Mouse (Mus musculus) hindbrain, embryonic 12.5 days (tissue): ENCODE results near the gene Kndc1. TPM values are rescaled to one million over a fixed set of nuclear protein-coding genes. Genes with fewer than 3 reads are reported as not detected.

Experiments
- ATAC-seq: fragments of 200-750 bp; cut with Nextera tagmentation; 2 replicates; pipeline ENCODE4 v1.8.0; 2017; ENCODE audit warnings: moderate TSS enrichment; ENCODE audit not compliant: low FRiP score
- H3K27ac ChIP-seq: fragments of 300-500 bp; sonication (generic); 2 replicates; pipeline ENCODE4 v1.5.1; 2016; ENCODE audit warnings: mild to moderate bottlenecking
- H3K27me3 ChIP-seq: fragments of 300-500 bp; sonication (generic); 2 replicates; pipeline ENCODE4 v1.6.1; 2016; ENCODE audit warnings: mild to moderate bottlenecking
- H3K36me3 ChIP-seq: fragments of 300-500 bp; sonication (generic); 2 replicates; pipeline ENCODE4 v1.6.1; 2016; ENCODE audit warnings: mild to moderate bottlenecking
- H3K4me1 ChIP-seq: fragments of 300-500 bp; sonication (generic); 2 replicates; pipeline ENCODE4 v1.6.1; 2016
- H3K4me2 ChIP-seq: fragments of 300-500 bp; sonication (generic); replicated peaks from 2 replicates; pipeline ENCODE4 v1.6.1; 2016; ENCODE audit warnings: mild to moderate bottlenecking
- H3K4me3 ChIP-seq: fragments of 300-500 bp; sonication (generic); 2 replicates; pipeline ENCODE4 v1.5.1; 2016; ENCODE audit warnings: mild to moderate bottlenecking
- H3K9ac ChIP-seq: fragments of 300-500 bp; sonication (generic); 2 replicates; pipeline ENCODE4 v1.6.1; 2016; ENCODE audit warnings: mild to moderate bottlenecking, moderate library complexity
- H3K9me3 ChIP-seq: fragments of 300-500 bp; sonication (generic); replicated peaks from 2 replicates; pipeline ENCODE4 v1.6.1; 2016; ENCODE audit warnings: mild to moderate bottlenecking
- whole genome bisulfite sequencing: fragments of 180-500 bp; shearing (Covaris S2); methylation state at CpG from one replicate; pipeline ENCODE4 v1.1.7; 2016; 5-methylcytosine and 5-hydroxymethylcytosine counted together
- polyA plus RNA-seq: library from polyadenylated mRNA; unstranded; fragments of >200 nt; fragmentation: Nextera tagmentation; extraction: Ambion mirVana; gene quantifications from 2 replicates; pipeline ENCODE4 v1.2.1, GENCODE M21; 2016

The Kndc1 gene
- polyA plus RNA-seq, 1 experiment from 2014 or later: 3.5 TPM

DNA sequence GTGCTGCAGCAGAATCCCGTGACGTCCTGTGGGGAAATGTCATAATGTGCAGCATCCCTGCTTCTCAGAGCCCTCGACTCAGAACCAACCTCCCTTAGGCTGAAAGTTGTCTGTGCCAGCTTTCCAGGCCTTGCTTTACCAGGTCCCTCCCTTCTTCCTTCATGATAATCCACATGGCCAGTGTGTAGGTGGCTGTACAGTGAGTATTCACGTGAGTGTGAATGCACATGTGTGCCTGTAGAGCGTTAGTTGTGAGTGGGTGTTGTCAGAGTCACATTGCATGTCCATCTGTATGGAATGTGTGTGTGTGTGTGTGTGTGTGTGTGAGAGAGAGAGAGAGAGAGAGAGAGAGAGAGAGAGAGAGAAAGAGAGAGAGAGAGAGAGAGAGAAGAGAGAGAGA is 16.4 kb upstream of the Kndc1 start:
- ATAC-seq: no peak
- no peak overlapping the region for H3K27ac ChIP-seq
- H3K4me3 ChIP-seq: no peak overlapping the region
- 0 out of 2 replicates have a peak, but pooled peaks cover 10% of the 10 kb centered on the region for H3K36me3 ChIP-seq
- H3K9me3 ChIP-seq: no peaks in the 10 kb centered on the region
- no peak overlapping the region for H3K9ac ChIP-seq
- H3K4me1 ChIP-seq: no peaks in the 10 kb centered on the region
- H3K27me3 ChIP-seq: no peaks in the 10 kb centered on the region
- no peak overlapping the region for H3K4me2 ChIP-seq
- WGBS: 83% methylated on average over 5 of the region's 5 CpGs

DNA sequence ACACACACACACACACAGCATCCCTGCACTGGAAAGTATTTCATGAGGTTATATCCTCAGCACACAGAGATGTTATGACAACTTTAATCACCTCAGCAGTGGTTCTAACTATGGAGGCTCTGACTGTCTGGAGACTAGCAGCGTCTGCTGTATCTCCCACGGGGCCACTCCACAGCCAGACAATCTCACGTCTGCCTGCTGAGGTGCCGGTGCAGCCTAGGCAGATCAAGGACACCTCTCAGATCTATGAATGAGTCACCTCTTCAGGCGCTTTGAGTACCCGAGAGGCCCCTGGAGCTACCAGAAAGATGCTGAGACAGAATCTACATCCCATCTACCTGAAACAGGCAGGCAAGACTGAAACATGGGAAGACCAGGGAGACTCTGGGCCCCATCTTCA is 15.9 kb upstream of the Kndc1 start:
- 72% methylated on average over 6 of the region's 6 CpGs for WGBS
- Histone ChIP-seq H3K4me1 (no peaks in the 10 kb centered on the region), H3K27me3 (no peaks in the 10 kb centered on the region), H3K27ac (no peak overlapping the region), H3K36me3 (0 out of 2 replicates have a peak, but pooled peaks cover 10% of the 10 kb centered on the region), H3K9me3 (no peaks in the 10 kb centered on the region), H3K9ac (no peak overlapping the region), H3K4me2 (no peak overlapping the region), H3K4me3 (no peak overlapping the region)
- ATAC-seq: no peak

DNA sequence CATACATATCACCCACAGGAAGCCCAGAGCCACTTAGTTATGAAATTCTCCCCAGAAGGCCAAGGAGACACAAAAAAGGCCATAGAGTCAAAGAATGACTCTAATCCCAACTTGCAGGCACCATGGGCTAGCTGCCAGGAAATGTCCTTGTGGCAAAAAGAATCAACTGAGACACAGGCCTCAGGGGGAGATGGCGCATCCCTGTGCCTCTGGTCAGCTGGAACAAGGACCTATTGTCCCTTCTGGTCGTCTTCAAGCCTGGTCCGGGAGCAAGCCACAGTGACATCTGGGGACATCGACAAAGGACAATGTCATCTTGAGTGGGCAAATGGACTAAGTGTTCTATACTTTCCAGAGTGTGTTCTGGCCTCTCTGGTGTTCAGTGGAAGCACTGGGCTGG is 11.0 kb upstream of the Kndc1 start:
- no peaks in the 10 kb centered on the region for H3K27me3 ChIP-seq
- H3K4me3 ChIP-seq: no peak overlapping the region
- 83% methylated on average over 4 of the region's 4 CpGs for WGBS
- H3K9ac ChIP-seq: no peak overlapping the region
- H3K36me3 ChIP-seq: no peaks in the 10 kb centered on the region
- H3K27ac ChIP-seq: no peak overlapping the region
- no peaks in the 10 kb centered on the region for H3K4me1 ChIP-seq
- no peak for ATAC-seq
- H3K4me2 ChIP-seq: no peak overlapping the region
- no peaks in the 10 kb centered on the region for H3K9me3 ChIP-seq

DNA sequence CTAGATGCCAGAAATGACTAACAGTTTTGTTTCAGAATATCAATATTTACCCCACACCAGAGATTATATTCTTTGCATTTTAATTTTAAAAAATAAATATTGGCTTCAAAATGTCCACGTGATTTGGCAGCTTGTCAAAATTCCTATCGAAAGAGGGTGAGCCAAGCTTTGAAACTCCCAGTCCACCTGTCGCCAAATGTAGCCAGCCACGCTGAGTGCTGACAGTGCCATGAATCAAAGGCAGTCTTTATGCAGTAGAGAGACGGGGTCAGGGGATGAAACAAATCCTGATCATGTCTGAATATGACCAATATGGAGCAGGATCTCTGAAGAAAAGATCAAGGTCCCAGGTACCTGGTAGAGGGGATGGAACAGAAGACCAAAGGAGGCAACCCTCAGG is 2.7 kb upstream of the Kndc1 start:
- peaks cover 13% of the 10 kb centered on the region for H3K4me1 ChIP-seq

DNA sequence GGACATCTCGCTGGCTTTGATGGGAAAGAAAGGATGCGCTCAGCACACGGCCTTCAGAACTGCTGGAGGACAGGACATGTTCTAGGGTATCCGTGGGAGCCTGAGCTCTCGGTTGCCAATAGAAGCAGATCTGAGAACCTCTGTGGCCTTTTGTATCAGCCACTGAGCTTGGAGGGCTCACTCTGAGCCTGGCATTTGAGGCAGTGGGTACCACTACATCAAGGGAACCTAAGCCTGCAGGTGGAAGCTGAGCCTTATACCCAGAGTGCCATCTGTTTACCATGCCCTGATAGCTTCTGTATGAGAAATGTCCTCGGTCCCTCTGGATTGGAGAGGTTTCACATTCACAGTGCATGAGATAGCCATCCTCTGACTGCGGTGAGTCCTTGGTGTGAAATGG is 1.8 kb downstream of the Kndc1 start:
- Histone ChIP-seq H3K9me3 (no peaks in the 10 kb centered on the region), H3K9ac (no peak overlapping the region), H3K36me3 (no peaks in the 10 kb centered on the region), H3K4me3 (no peak overlapping the region), H3K27me3 (peaks cover 42% of the 10 kb centered on the region), H3K4me2 (0 out of 2 replicates have a peak overlapping the region, but pooled peaks have one; percentile 92), H3K4me1 (peaks cover 13% of the 10 kb centered on the region), H3K27ac (no peak overlapping the region)
- ATAC-seq: no peak
- WGBS: 83% methylated on average over 7 of the region's 7 CpGs

More for the DNA sequence above, 2.7 kb upstream of the Kndc1 start:
- no peak overlapping the region for H3K4me3 ChIP-seq
- no peak for ATAC-seq
- no peak overlapping the region for H3K9ac ChIP-seq
- H3K27me3 ChIP-seq: peaks cover 42% of the 10 kb centered on the region
- no peaks in the 10 kb centered on the region for H3K9me3 ChIP-seq
- no peak overlapping the region for H3K27ac ChIP-seq
- no peak overlapping the region for H3K4me2 ChIP-seq
- 79% methylated on average over 5 of the region's 5 CpGs for WGBS
- H3K36me3 ChIP-seq: no peaks in the 10 kb centered on the region

DNA sequence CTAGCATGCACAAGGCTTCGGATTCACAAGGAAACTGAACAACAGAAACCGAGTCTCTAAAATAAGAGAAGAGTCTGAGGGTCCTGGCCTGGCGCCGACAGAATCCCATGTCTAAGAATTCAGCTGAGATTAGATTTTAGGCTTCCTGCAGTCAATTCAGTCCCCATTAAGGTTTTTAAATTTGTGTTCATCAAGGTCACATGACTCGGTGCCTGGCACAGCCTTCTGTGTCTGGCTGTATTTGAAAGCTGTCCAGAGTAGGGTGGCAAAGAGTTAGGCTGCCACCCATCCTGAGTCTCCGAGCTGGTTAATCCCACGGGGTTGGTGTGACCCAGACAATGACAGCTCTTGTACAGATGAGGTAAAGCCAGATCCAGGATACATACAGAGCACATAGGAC is 2.3 kb downstream of the Kndc1 start:
- Histone ChIP-seq H3K4me2 (no peak overlapping the region), H3K27ac (no peak overlapping the region), H3K4me1 (peaks cover 13% of the 10 kb centered on the region), H3K27me3 (peaks cover 42% of the 10 kb centered on the region), H3K4me3 (no peak overlapping the region), H3K36me3 (no peaks in the 10 kb centered on the region), H3K9ac (no peak overlapping the region), H3K9me3 (no peaks in the 10 kb centered on the region)
- ATAC-seq: no peak
- WGBS: 86% methylated on average over 7 of the region's 7 CpGs

DNA sequence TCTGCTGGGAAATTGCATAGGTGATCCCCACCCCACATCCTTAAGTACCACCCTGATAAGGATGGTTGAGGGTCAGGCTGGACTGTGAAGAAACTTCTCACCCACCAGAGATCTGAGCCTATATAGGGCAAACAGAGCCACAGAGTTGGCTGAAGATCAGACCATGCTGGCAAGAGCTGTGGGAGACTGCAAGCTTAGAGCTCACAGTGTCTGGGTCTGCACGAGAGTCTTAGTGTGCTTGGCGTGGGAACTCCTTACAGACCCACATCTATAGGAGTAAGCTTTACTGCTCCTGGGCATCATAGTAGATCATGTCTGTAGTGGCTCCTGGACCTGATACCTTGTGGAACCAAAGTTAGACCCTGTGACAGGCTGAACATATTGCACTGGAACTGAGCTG is 4.1 kb downstream of the Kndc1 start:
- WGBS: 89% methylated on average over 2 of the region's 2 CpGs
- H3K27me3 ChIP-seq: peaks cover 28% of the 10 kb centered on the region
- H3K9ac ChIP-seq: no peak overlapping the region

DNA sequence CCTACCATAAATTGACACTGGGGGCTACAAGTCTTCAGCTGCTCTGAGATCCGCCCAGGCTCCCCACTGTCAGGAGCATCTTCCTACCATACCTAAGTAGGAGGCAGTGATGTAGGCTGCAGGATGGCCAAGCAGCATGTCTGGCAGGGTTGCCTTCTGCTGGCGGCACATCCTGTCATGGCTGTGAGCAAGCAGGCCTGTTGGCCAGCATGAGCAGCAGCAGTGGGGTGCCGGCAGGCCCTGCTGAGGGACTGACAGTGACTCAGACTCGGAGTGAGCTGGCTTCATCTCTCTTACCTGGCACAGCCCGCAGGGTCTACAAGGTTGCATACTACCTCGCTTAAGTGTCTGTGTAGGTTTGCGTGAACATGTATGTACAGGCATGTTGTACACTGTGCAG is 5.0 kb downstream of the Kndc1 start:
- 86% methylated on average over 7 of the region's 7 CpGs for WGBS
- Histone ChIP-seq H3K4me2 (no peak overlapping the region), H3K27me3 (peaks cover 19% of the 10 kb centered on the region), H3K27ac (no peak overlapping the region), H3K4me3 (no peak overlapping the region), H3K9ac (no peak overlapping the region), H3K4me1 (peaks cover 8% of the 10 kb centered on the region), H3K36me3 (no peaks in the 10 kb centered on the region), H3K9me3 (no peaks in the 10 kb centered on the region)
- no peak for ATAC-seq

More for the DNA sequence above, 4.1 kb downstream of the Kndc1 start:
- Histone ChIP-seq H3K27ac (no peak overlapping the region), H3K4me1 (peaks cover 13% of the 10 kb centered on the region), H3K36me3 (no peaks in the 10 kb centered on the region), H3K9me3 (no peaks in the 10 kb centered on the region), H3K4me2 (no peak overlapping the region), H3K4me3 (no peak overlapping the region)
- no peak for ATAC-seq

DNA sequence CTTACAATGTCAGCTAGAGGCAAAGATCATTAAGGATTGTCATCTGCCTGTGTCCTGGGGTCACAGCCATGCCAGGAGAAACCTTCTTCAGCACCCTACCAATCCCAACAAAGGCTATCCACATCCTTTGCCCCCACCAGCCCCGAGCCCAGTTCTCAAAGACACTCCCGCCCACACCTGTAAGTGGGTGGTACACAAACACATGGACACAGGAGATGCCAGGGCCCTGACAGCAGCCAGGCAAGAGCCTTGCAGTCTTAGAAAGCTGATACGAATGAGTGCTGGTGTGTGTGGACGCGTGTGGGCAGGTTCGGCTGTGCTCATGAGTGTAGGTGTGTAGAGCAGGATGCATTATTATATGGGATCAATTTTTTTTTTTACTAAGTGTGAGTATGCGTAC is 6.0 kb downstream of the Kndc1 start:
- no peak for ATAC-seq
- 96% methylated on average over 7 of the region's 7 CpGs for WGBS
- Histone ChIP-seq H3K4me2 (no peak overlapping the region), H3K36me3 (no peaks in the 10 kb centered on the region), H3K9me3 (no peaks in the 10 kb centered on the region), H3K9ac (no peak overlapping the region), H3K27ac (no peak overlapping the region), H3K4me3 (no peak overlapping the region), H3K27me3 (peaks cover 9% of the 10 kb centered on the region), H3K4me1 (peaks cover 8% of the 10 kb centered on the region; the same call in 1 of the 2 replicates)

DNA sequence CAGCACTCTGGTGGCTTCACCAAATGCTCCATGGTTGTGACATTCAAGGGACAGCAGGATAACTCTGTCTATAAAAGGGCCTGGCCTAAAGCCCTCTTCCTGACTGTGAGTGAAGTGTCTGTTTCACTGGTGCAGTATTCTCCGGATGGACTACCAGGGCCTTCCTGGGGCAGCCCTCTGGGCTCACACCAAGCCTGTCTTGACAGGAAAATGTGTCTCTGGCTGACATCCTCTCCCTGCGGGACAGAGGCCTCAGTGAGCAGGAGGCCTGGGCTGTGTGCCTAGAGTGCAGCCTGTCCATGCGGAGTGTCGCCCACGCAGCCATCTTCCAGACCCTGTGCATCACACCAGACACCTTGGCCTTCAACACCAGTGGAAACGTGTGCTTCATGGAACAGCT is 6.4 kb downstream of the Kndc1 start:
- WGBS: 86% methylated on average over 6 of the region's 6 CpGs
- no peaks in the 10 kb centered on the region for H3K36me3 ChIP-seq
- peaks cover 12% of the 10 kb centered on the region; the same call in 1 of the 2 replicates for H3K4me1 ChIP-seq
- H3K9me3 ChIP-seq: no peaks in the 10 kb centered on the region
- no peak overlapping the region for H3K4me3 ChIP-seq
- H3K27ac ChIP-seq: no peak overlapping the region
- H3K9ac ChIP-seq: no peak overlapping the region
- H3K4me2 ChIP-seq: no peak overlapping the region
- peaks cover 6% of the 10 kb centered on the region; the same call in 1 of the 2 replicates for H3K27me3 ChIP-seq
- ATAC-seq: no peak

DNA sequence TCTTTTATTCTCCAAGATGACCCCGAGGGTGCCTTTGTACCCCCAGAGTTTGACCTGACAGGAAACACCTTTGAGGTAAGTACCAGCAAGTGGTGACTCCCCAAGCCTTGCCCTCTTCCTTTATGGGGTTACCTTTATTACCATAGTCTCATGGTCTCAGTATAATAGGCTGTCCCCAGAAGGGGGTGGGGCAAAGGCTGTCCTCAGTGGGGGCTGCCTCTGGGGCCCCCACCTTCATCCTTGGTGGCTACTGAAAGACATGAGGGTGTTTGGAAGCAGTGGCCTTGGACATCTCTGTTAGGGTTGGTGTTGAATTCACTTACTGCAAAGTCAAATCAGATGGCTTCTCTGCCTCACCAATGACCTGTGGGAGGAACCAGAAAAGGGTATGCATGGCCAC is 7.5 kb downstream of the Kndc1 start:
- Histone ChIP-seq H3K36me3 (no peaks in the 10 kb centered on the region), H3K27me3 (peaks cover 6% of the 10 kb centered on the region; the same call in 1 of the 2 replicates), H3K9me3 (no peaks in the 10 kb centered on the region), H3K4me2 (no peak overlapping the region), H3K4me1 (peaks cover 12% of the 10 kb centered on the region; the same call in 1 of the 2 replicates), H3K27ac (no peak overlapping the region), H3K9ac (no peak overlapping the region), H3K4me3 (no peak overlapping the region)
- 11% methylated on average over 1 of the region's 1 CpGs for WGBS
- ATAC-seq: no peak

DNA sequence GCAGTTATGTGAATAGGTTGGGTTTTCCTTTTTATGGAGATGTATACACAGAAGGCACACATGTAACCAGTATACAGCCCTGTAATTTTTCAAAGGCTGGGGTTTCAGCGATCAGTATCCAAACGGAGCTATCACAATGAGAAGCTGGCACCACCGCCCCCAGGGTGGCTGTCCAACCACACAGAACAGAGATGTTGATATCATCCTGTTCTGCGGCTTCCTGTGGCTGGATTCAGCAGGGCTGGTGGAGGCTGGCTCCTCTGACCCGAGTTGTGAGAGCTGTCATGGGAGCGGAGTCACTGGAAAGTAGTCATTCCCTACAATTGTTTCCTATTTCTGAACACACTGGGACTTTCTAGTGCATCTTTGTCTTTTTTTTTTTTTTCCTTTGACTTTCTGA is 10.8 kb downstream of the Kndc1 start:
- H3K4me1 ChIP-seq: peaks cover 26% of the 10 kb centered on the region
- no peak overlapping the region for H3K4me3 ChIP-seq
- 18% methylated on average over 6 of the region's 6 CpGs for WGBS
- no peaks in the 10 kb centered on the region for H3K9me3 ChIP-seq
- peaks cover 6% of the 10 kb centered on the region; the same call in 1 of the 2 replicates for H3K27me3 ChIP-seq
- peak overlapping the region; percentile 34 for H3K4me2 ChIP-seq
- no peaks in the 10 kb centered on the region for H3K36me3 ChIP-seq
- H3K27ac ChIP-seq: peak overlapping the region; percentile 31; the same call in 1 of the 2 replicates
- no peak overlapping the region for H3K9ac ChIP-seq
- no peak for ATAC-seq

DNA sequence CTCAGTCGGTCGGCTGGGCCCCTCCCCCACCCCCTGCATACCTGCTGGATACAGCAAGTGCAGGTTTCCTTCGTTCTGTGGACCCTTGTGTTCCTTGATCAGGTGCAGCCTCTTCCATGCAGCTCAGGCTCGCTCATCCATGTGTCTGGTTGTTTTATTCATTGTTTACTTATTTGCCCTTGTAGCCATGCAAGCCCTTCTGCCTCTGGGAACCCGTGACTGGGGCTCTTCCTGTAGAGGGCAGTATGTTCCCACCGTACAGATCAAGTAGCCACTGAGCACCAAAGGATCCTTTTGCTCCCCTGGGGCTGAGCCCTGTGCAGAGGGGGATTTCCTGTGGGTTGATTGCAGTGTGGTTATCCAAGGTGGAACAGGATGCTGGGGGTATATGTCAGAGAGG is 11.2 kb downstream of the Kndc1 start:
- Histone ChIP-seq H3K36me3 (no peaks in the 10 kb centered on the region), H3K4me3 (no peak overlapping the region), H3K27me3 (peaks cover 6% of the 10 kb centered on the region; the same call in 1 of the 2 replicates), H3K27ac (no peak overlapping the region), H3K9ac (no peak overlapping the region), H3K9me3 (no peaks in the 10 kb centered on the region), H3K4me2 (peak overlapping the region; percentile 34), H3K4me1 (peaks cover 27% of the 10 kb centered on the region)
- 10% methylated on average over 6 of the region's 6 CpGs for WGBS
- ATAC-seq: no peak
